Mouse (Mus musculus): ENCODE measurements around the gene Usp5. TPM values are rescaled to one million over a fixed set of nuclear protein-coding genes. Genes with fewer than 3 reads are reported as not detected.
"Not testable (repeated sequence)": the region's sequence is repeated elsewhere in the genome, so short reads cannot be mapped to it uniquely, and the experiment has no call there.

The Usp5 gene
- polyA plus RNA-seq, 1 experiment = 120 TPM

DNA sequence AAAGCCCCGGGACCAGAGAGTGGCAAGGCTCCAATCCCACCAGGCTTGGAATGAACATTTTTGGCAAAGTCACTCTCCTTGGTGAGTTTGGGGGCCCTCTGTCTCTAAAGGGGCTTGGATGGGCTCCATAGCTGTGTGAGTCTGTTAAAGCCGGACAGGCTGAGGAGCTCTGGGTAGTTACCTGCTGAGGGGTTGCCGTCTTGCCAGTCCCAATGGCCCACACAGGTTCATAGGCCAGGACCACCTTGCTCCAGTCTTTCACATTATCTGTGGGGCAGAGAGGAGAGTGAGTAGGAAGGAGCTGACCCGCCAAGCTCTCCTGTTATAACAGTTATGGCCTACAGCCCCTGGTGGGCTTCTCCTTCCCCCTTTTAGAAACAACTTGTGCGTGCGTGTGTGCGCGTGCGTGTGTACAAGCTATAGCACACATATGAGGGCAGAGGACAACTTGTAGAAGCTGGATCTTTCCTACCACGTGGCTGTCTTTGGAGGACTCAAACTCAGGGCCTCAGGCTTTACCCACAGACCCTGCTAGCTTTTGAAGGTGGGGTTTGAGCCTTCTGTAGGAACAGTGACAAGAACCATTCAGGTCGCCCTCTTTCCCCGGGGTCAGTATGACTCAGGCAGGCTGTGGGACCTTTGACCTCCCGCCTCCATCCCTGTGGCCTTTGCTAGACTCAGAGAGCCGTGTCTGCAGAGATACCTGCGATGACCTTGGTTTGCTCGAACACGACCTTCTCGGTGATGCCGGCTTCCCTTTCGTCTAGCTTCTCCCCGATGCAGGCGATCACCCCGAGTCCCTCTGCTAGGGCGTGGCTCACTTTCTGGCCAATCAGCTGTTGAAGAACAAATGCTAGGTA, 17.4 kb downstream of the Usp5 start:
- no peak for DNase-seq (ENCODE audit: low read depth)

GRCm38 (mm10) chr6:124811403-124811665, 17.9 kb downstream of the Usp5 start:
- no peak for DNase-seq (ENCODE audit: low read depth)

GRCm38 (mm10) chr6:124810566-124811402, 18.5 kb downstream of the Usp5 start:
- not testable (repeated sequence) for DNase-seq (ENCODE audit: low read depth)

- no peak for DNase-seq (ENCODE audit: low read depth)
Observed at GRCm38 (mm10) chr6:124809775-124810538, 19.3 kb downstream of the Usp5 start.

- no peak for DNase-seq (ENCODE audit: low read depth)
Observed at GRCm38 (mm10) chr6:124809052-124809774, 20.1 kb downstream of the Usp5 start.

DNA sequence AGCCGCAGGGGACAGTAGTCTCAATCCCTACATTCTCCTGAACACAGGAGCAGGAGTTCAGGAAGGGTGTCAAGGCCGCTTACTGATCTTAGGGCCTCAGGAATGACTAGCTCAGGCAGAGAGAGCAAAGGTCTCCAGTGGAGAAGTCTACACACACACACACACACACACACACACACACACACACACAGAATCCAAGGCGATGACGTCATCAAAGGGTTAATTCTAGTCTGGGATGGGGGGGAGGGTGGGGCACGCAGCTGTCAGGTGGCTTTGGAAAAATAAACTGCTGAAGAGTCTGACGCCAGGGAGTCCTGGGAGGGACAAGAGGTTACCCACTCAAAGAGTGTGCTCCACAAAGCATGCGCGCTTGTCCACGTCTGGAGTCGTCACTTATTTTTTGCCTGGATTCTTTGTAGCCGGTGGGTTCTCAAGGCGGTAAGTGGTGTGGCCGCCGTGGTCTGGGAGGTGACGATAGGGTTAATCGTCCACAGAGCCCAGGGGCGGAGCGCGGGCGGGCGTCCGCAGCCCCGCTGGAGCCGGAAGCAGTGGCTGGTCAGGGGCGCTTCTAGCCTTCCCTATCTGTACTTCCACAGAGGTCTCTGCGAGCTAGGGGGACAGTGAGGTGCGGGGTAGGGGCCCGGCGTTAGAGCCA, 20.8 kb downstream of the Usp5 start, which contains the start of gene Spsb2:
Spsb2 (plus strand) TSS at position 304 of the 655 bp plus-strand sequence.
- no peak for DNase-seq (ENCODE audit: low read depth)

DNA sequence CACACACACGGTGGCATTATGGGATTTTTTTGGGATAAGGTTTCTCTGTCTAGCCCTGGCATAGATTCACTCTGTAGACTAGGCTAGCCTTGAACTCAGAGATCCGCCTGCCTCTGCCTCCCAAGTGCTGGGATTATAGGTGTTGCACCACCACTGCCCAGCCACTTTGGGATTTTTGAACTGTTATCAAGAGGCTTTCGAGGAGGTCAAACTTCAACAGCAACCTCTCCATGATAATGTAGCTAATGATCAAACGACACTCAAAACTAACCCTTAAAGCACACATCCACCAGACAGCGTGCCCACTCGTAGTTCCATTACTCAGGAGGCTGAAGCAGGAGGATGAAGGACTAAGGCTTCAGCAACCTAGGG, 21.3 kb downstream of the Usp5 start:
- no peak for DNase-seq (ENCODE audit: low read depth)

DNA sequence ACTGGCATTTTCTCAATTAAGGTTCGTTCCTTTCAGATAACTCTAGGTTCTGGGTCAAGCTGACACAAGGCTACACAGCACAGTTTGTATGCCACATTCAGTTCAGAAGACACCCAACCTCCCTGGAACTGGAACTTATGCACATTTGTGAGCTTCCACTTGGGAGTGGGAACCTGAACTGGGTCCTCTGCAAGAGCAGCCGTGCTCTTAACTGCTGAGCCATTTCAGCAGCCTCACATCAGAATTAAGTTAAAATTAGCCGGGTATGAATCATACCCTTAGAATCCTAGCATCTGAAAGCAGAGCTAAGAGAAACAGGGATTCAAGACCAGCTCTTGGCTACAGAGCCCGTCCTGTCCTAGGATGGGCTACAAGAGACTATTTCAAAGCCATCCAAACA, 21.9 kb downstream of the Usp5 start:
- DNase-seq (ENCODE audit: low read depth) = no peak

GRCm38 (mm10) chr6:124806446-124807140, 22.7 kb downstream of the Usp5 start:
- no peak for DNase-seq (ENCODE audit: low read depth)

DNA sequence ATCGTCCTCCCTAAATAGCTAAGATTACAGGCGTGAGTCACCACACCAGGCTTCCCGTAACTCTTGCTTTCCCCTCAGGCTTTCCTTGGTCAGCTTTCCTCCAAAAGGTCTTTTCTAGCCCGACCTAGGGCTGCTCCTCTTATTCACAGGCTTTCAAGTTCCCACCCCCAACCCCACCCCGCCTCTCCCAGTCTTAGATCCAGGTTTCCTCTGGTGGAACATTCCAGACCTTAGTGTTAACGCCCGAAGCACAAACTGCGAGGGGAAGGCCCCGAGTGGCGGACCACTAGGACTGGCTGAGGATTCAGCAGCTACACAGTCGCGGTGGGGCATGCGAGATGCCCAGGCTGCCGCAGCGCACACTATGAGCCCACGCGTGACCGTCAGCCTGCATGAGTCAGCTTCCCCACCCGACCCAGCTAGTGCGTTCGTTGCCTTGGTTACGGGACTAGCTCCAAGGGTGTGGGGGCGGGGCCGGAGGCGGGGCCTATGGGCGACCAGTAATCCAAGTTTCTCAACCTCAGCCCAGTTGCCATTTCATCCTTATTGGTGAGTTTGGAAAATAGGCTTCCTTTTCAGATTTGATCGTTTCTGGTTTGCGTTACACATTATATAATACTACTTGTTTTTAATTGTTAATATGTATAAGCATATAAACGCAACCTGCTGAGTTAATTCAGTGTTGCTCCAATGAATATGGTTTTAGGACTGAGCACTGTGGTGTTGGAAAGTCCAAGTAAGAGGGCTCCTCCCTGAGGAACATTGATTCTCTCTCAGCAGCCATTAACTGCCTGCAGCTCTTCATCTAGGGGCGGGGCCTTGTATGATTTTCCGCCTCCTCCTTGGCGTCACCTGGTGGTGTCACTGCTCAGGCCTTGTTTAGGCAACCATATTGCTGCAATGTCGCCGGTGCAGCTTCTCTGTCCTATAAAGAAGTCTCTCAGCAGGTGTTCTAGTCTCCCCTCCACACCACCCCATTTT, 23.7 kb downstream of the Usp5 start:
- DNase-seq (ENCODE audit: low read depth) = no peak

DNA sequence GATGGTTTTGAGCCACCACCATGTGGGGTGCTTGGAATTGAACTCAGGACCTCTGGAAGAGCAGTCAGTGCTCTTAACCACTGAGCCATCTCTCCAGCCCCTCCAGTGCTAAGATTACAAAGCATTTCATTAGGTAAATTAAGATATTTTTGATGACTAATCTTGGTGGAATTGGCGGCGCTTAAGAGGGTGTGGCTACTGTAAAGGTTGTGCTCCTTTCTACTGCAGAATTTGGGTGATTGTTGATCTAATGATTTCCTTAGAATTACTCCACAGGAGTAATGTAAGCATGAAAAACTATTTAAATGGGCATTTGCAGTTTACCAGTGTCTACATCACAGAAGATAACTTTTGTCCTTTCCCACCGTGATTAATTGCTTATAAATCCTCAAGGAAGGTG, 24.9 kb downstream of the Usp5 start:
- no peak for DNase-seq (ENCODE audit: low read depth)

GRCm38 (mm10) chr6:124803691-124804090, 25.6 kb downstream of the Usp5 start:
- not testable (repeated sequence) for DNase-seq (ENCODE audit: low read depth)

DNA sequence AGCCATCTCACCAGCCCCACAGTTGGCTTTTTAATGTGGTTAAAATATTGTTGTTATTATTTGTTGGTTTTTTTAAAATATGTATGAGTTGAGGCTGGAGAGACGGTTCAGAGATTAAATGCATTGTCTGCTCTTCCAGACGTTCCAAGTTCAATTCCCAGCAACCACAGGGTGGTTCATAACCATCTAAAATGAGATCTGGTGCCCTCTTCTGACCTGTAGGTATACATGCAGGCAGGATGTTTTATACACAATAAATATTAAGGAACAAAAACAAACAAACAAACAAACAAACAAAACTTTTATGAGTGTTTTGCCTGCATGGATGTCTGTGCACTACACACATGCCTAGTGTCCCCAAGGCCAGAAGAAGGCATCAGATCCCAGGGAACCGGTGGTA, 26.2 kb downstream of the Usp5 start:
- DNase-seq (ENCODE audit: low read depth) = no peak

DNA sequence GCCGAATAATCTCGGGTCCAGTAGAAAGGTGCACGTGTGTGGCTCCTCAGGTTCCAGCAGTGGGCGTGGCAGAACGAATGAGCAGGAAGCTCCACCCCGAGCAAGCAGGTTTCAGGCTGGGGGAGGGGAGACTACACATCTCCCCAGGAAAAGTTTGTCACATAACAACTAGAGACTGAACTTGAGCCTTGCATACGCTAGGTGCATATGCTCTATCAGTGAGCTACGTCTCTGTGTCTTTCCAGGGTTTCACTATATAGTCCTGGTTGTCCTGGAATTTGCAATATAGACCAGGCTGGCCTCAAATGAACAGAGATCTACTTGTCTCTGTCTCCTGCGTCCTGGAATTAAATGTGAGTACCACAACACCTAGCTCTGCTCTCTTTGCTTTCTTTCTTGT, 26.9 kb downstream of the Usp5 start:
- DNase-seq (ENCODE audit: low read depth) = not testable (repeated sequence)

GRCm38 (mm10) chr6:124796200-124796599, 33.1 kb downstream of the Usp5 start:
- DNase-seq (ENCODE audit: low read depth) = no peak

GRCm38 (mm10) chr6:124795781-124796180, 33.5 kb downstream of the Usp5 start:
- no peak for DNase-seq (ENCODE audit: low read depth)

DNA sequence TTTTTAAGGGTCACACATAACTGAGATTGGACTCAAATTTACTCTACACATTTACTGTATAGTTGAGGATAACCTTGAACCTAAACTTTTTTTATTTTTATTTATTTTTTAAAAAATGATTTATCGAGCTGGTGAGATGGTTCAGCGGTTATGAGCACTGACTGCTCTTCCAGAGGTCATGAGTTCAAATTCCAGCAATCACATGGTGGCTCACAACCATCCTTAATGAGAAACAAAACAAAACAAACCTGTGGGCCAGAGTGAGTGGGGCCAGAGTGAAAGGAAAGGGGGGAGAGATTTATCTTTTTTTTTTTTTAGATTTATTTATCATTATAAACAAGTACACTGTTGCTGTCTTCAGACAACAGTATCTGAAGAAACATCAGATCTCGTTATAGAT, 37.4 kb downstream of the Usp5 start:
- DNase-seq (ENCODE audit: low read depth) = no peak

GRCm38 (mm10) chr6:124790121-124790520, 39.2 kb downstream of the Usp5 start:
- no peak for DNase-seq (ENCODE audit: low read depth)

DNA sequence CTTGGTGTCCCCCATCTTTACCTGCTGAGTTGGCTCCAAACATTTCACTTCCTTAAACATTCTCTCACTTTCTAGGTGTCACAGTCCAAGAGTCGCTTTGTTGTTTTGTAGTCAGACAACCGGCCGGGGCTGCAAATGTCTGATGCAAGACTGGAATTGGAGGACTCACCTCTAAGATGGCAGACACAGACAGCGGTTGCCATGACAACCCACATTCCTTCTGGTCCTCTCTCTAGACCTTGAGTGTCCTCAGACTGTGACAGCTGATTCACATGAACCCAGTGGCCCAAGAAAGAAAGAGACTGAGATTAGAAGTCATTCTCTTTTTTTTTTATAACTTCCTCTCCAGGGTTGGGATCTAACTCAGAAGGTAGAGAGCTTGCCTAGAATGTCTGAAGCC, 39.8 kb downstream of the Usp5 start:
- no peak for DNase-seq (ENCODE audit: low read depth)

Measured in gonadal fat pad, adult 2 months (tissue).